Mouse (Mus musculus): ENCODE data around the gene Zbtb20.

Gene Zbtb20

GRCm38 (mm10) chr16:43448141-43448981, 572.7 kb downstream of the Zbtb20 start:
- DNase-seq (ENCODE audit: low spot score in 2 of 2), result no peak

GRCm38 (mm10) chr16:43454370-43454934, 578.8 kb downstream of the Zbtb20 start:
- DNase-seq (ENCODE audit: low spot score in 2 of 2), result no peak

- DNase-seq (ENCODE audit: low spot score in 2 of 2), result no peak
Measured at GRCm38 (mm10) chr16:43456446-43457172, 580.9 kb downstream of the Zbtb20 start.

- DNase-seq (ENCODE audit: low spot score in 2 of 2), result no peak
Measured at GRCm38 (mm10) chr16:43457814-43458213, 582.1 kb downstream of the Zbtb20 start.

- no peak for DNase-seq (ENCODE audit: low spot score in 2 of 2)
Measured at GRCm38 (mm10) chr16:43458726-43459223, 583.1 kb downstream of the Zbtb20 start.

- DNase-seq (ENCODE audit: low spot score in 2 of 2), result no peak
Measured at GRCm38 (mm10) chr16:43461745-43462378, 586.2 kb downstream of the Zbtb20 start.

GRCm38 (mm10) chr16:43462470-43463455, 587.1 kb downstream of the Zbtb20 start:
- peak in 1 of 2 experiments; percentile 17 for DNase-seq (ENCODE audit: low spot score in 2 of 2)

- peak; percentile 28 to 62 for DNase-seq (ENCODE audit: low spot score in 2 of 2)
Measured at GRCm38 (mm10) chr16:43463684-43464475, 588.2 kb downstream of the Zbtb20 start.

GRCm38 (mm10) chr16:43464476-43465080, 588.9 kb downstream of the Zbtb20 start:
- DNase-seq (ENCODE audit: low spot score in 2 of 2), result peak in 1 of 2 experiments; percentile 25

- no peak for DNase-seq (ENCODE audit: low spot score in 2 of 2)
Measured at GRCm38 (mm10) chr16:43465368-43465839, 589.7 kb downstream of the Zbtb20 start.

- no peak for DNase-seq (ENCODE audit: low spot score in 2 of 2)
Measured at GRCm38 (mm10) chr16:43465921-43466748, 590.5 kb downstream of the Zbtb20 start.

GRCm38 (mm10) chr16:43466749-43467065, 591.0 kb downstream of the Zbtb20 start:
- DNase-seq (ENCODE audit: low spot score in 2 of 2), result peak in 1 of 2 experiments; percentile 7

GRCm38 (mm10) chr16:43471060-43471459, 595.4 kb downstream of the Zbtb20 start:
- DNase-seq (ENCODE audit: low spot score in 2 of 2), result no peak

GRCm38 (mm10) chr16:43474941-43475728, 599.5 kb downstream of the Zbtb20 start:
- no peak for DNase-seq (ENCODE audit: low spot score in 2 of 2)

- DNase-seq (ENCODE audit: low spot score in 2 of 2), result no peak
Measured at GRCm38 (mm10) chr16:43476921-43477320, 601.2 kb downstream of the Zbtb20 start.

GRCm38 (mm10) chr16:43478352-43478751, 602.7 kb downstream of the Zbtb20 start:
- DNase-seq (ENCODE audit: low spot score in 2 of 2), result no peak

GRCm38 (mm10) chr16:43480532-43480931, 604.9 kb downstream of the Zbtb20 start:
- DNase-seq (ENCODE audit: low spot score in 2 of 2), result no peak

- no peak for DNase-seq (ENCODE audit: low spot score in 2 of 2)
Measured at GRCm38 (mm10) chr16:43482125-43482524, 606.4 kb downstream of the Zbtb20 start.
